Mouse (Mus musculus) myocyte (in vitro differentiated cells): Measurements from ENCODE around the gene Ugt3a2.

Experiments used
- CEBPB ChIP-seq: IDR thresholded peaks from 2 replicates; pipeline ENCODE4 v1.6.1; 2011; ENCODE audit warnings: mild to moderate bottlenecking, moderate library complexity; ENCODE audit not compliant: poor library complexity, insufficient read depth, severe bottlenecking
- E2F4 ChIP-seq: IDR thresholded peaks from one replicate; pipeline ENCODE4 v1.6.1; 2011; ENCODE audit warnings: mild to moderate bottlenecking, control low read depth, moderate library complexity; ENCODE audit not compliant: insufficient read depth
- MAX ChIP-seq: IDR thresholded peaks from one replicate; pipeline ENCODE4 v1.6.1; 2011; ENCODE audit warnings: low read depth, mild to moderate bottlenecking, control low read depth
- MYOD1 ChIP-seq, 3 experiments: IDR thresholded peaks; one replicate each; pipeline ENCODE4 v1.6.1; 2011; ENCODE audit warnings: control low read depth in 2 of 3, low read depth in 2 of 3, mild to moderate bottlenecking in 2 of 3, moderate library complexity in 1 of 3; ENCODE audit not compliant: insufficient read length in 2 of 3, control insufficient read depth in 1 of 3
- MYOG ChIP-seq, 3 experiments: IDR thresholded peaks; one replicate each; pipeline ENCODE4 v1.6.1; 2011; ENCODE audit warnings: control low read depth in 2 of 3, low read depth in 2 of 3, mild to moderate bottlenecking in 2 of 3; ENCODE audit not compliant: insufficient read length in 2 of 3, control insufficient read depth in 1 of 3, insufficient read depth in 1 of 3
- POLR2A ChIP-seq: IDR thresholded peaks from one replicate; pipeline ENCODE4 v1.6.1; 2011; ENCODE audit warnings: low read depth, mild to moderate bottlenecking, control low read depth, moderate library complexity; ENCODE audit not compliant: insufficient read length
- POLR2AphosphoS2 ChIP-seq: IDR thresholded peaks from one replicate; pipeline ENCODE4 v1.6.1; 2011; ENCODE audit warnings: low read depth, control low read depth; ENCODE audit not compliant: insufficient read length
- REST ChIP-seq: IDR thresholded peaks from one replicate; pipeline ENCODE4 v1.6.1; 2011; ENCODE audit warnings: mild to moderate bottlenecking, control low read depth, moderate library complexity; ENCODE audit not compliant: insufficient read depth, insufficient read length
- SRF ChIP-seq: IDR thresholded peaks from one replicate; pipeline ENCODE4 v1.6.1; 2011; ENCODE audit warnings: low read depth; ENCODE audit not compliant: control insufficient read depth, insufficient read length
- TCF12 ChIP-seq: IDR thresholded peaks from one replicate; pipeline ENCODE4 v1.6.1; 2011; ENCODE audit warnings: mild to moderate bottlenecking, control low read depth; ENCODE audit not compliant: poor library complexity, insufficient read depth, severe bottlenecking
- TCF3 ChIP-seq: IDR thresholded peaks from one replicate; pipeline ENCODE4 v1.6.1; 2011; ENCODE audit warnings: low read depth, control low read depth; ENCODE audit not compliant: insufficient read length
- USF1 ChIP-seq: IDR thresholded peaks from one replicate; pipeline ENCODE4 v1.6.1; 2011; ENCODE audit warnings: low read depth, mild to moderate bottlenecking, control low read depth, moderate library complexity

- TF ChIP-seq MYOG (IDR thresholded peaks at IDR 0.05; ENCODE audit: control insufficient read depth in 1 of 3, insufficient read depth in 1 of 3, insufficient read length in 2 of 3, low read depth in 2 of 3) (no peak), POLR2A (no peak), REST (no peak), POLR2AphosphoS2 (no peak), MYOD1 (IDR thresholded peaks at IDR 0.05; ENCODE audit: control insufficient read depth in 1 of 3, insufficient read length in 2 of 3, low read depth in 2 of 3) (no peak), E2F4 (no peak), TCF12 (no peak), MAX (no peak), USF1 (no peak), SRF (no peak), TCF3 (no peak), CEBPB (no peak)
These were observed at the start of gene Ugt3a2 for GRCm38 (mm10) chr15:9335341-9335740.
